11 mouse cellular contexts compared by ENCODE assay signal in the genomic region with DNA sequence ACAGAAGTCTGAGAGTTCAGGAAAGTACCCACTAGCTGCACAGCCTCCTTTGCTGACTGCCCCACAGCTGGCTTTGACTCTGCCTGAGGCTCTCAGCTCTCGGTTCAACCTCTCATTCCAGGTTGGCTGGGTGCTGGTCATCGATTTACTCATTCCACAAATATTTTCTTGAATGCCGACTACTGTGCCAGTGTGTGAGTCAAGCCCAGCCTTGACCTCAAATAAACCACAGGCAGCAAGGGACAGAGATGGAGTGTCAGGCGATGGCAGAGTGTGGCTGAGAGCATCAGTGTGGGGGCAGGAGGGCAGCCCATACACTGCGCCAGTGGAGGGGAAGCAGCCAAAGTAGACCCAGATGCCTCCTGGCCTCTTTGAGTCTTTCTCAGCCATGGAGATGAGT.
DNase-seq lines count a peak whose midpoint lies in the region; ATAC-seq and TF ChIP-seq lines count a peak whose summit lies in the region.
"Had no signal": no experiment of that assay in that cellular context is flagged by ENCODE, and none has a peak within 500 bp of the region (broad histone marks: within the 10 kb centered on the region; RNA-seq: fewer than 3 reads in every experiment).

No protein-coding gene starts in this region.

- TF ChIP-seq CTCF in embryonic fibroblast, embryonic 13.5 days (IDR thresholded peaks at IDR 0.05; ENCODE audit: borderline replicate concordance, insufficient read depth, low read length), result no peak
- no peak for TF ChIP-seq CTCF in kidney, postnatal 0 days (IDR thresholded peaks at IDR 0.05; ENCODE audit: low read depth)

- no peak overlapping the region for H3K4me3 ChIP-seq in embryonic fibroblast, embryonic 13.5 days (ENCODE audit: insufficient read depth, low read length)
- no peak overlapping the region for H3K4me3 ChIP-seq in kidney, postnatal 0 days (replicated peaks; ENCODE audit: low read depth, low read length)
- H3K4me3 ChIP-seq: embryonic facial prominence, embryonic 12.5 days; left cerebral cortex, adult 2 months had no signal

- no peak overlapping the region for H3K9ac ChIP-seq in kidney, postnatal 0 days (ENCODE audit: low read depth, low read length)
- H3K9ac ChIP-seq: embryonic facial prominence, embryonic 12.5 days had no signal

- H3K27ac ChIP-seq in embryonic fibroblast, embryonic 13.5 days (ENCODE audit: insufficient read depth, low read length), result peak overlapping the region; percentile 62
- no peak overlapping the region for H3K27ac ChIP-seq in kidney, postnatal 0 days
- H3K27ac ChIP-seq: embryonic facial prominence, embryonic 12.5 days; left cerebral cortex, adult 2 months had no signal

- no peak for TF ChIP-seq POLR2A in embryonic fibroblast, embryonic 13.5 days (IDR thresholded peaks at IDR 0.05; ENCODE audit: low read depth, low read length)

- peak; percentile 45; the same call in 1 of the 2 replicates for ATAC-seq in kidney, postnatal 0 days (replicated peaks; ENCODE audit: low FRiP score, low read depth)

- no peaks in the 10 kb centered on the region for H3K36me3 ChIP-seq in kidney, postnatal 0 days (ENCODE audit: insufficient read depth, low read length)
- H3K36me3 ChIP-seq: embryonic facial prominence, embryonic 12.5 days had no signal

- no peaks in the 10 kb centered on the region for H3K9me3 ChIP-seq in kidney, postnatal 0 days (replicated peaks; ENCODE audit: low read length)
- H3K9me3 ChIP-seq: embryonic facial prominence, embryonic 12.5 days had no signal

- H3K27me3 ChIP-seq in kidney, postnatal 0 days (ENCODE audit: insufficient read depth, low read length), result no peaks in the 10 kb centered on the region
- H3K27me3 ChIP-seq: embryonic facial prominence, embryonic 12.5 days had no signal

- peak; percentile 17 to 31 for DNase-seq in heart, adult 9 months (ENCODE audit: low spot score in 2 of 2)
- DNase-seq in heart, adult 8-10 months (ENCODE audit: low spot score), result no peak
- DNase-seq in kidney, postnatal 0 days (ENCODE audit: low spot score), result no peak
- DNase-seq in lung, postnatal 4 days, result peak; percentile 30 to 62
- no peak for DNase-seq in testis, postnatal 10 days (ENCODE audit: low spot score)
- DNase-seq in yolk sac, embryonic 10.5 days (ENCODE audit: low spot score), result no peak
- DNase-seq in retina, postnatal 1 day, result no peak
- DNase-seq: right cerebral cortex, postnatal 14 days had no signal

- H3K4me1 ChIP-seq in embryonic fibroblast, embryonic 13.5 days (ENCODE audit: control insufficient read depth, insufficient read depth, low read length), result 0 out of 2 replicates have a peak, but pooled peaks cover 7% of the 10 kb centered on the region
- H3K4me1 ChIP-seq in kidney, postnatal 0 days (replicated peaks; ENCODE audit: insufficient read depth, low read length), result 0 out of 2 replicates have a peak, but pooled peaks cover 4% of the 10 kb centered on the region
- H3K4me1 ChIP-seq: embryonic facial prominence, embryonic 12.5 days had no signal

- 50% methylated on average over 5 of the region's 5 CpGs for WGBS in kidney, postnatal 0 days

- no peak overlapping the region for H3K4me2 ChIP-seq in kidney, postnatal 0 days (ENCODE audit: low read length)
- H3K4me2 ChIP-seq: embryonic facial prominence, embryonic 12.5 days had no signal

Comparison
In these comparisons a context has a peak if more than half of its experiments do, and no peak if none do; other contexts are left out.
1. DNase-seq: peak in heart, adult 9 months (2 of 2) and lung, postnatal 4 days (2 of 2); none in heart, adult 8-10 months (single experiment), kidney, postnatal 0 days (single experiment), testis, postnatal 10 days (single experiment), yolk sac, embryonic 10.5 days (single experiment) and retina, postnatal 1 day (single experiment).